Mouse (Mus musculus) forebrain, embryonic 11.5 days (tissue): ENCODE measurements at regions not wholly inside any gene's neighbourhood (a gene's known extent, or its start where the extent isn't known, plus 50 kb on each side); places are given as distances from the start of the nearest gene placed in this dataset.

Experiments
- ATAC-seq: fragments of 200-750 bp; cut with Nextera tagmentation; replicated peaks from 2 replicates; pipeline ENCODE4 v1.8.0; 2017; ENCODE audit warnings: moderate TSS enrichment; ENCODE audit not compliant: low FRiP score
- DNase-seq: peaks from one replicate; pipeline ENCODE4 v3.0.0-alpha.2; 2017; ENCODE audit warnings: low spot score
- H3K27ac ChIP-seq: fragments of 300-500 bp; sonication (generic); 2 replicates; pipeline ENCODE4 v1.5.1; 2014; ENCODE audit warnings: low read depth, low read length
- H3K27me3 ChIP-seq: fragments of 300-500 bp; sonication (generic); 2 replicates; pipeline ENCODE4 v1.6.1; 2014; ENCODE audit warnings: mild to moderate bottlenecking, low read length, mixed read lengths; ENCODE audit not compliant: control insufficient read depth, insufficient read depth
- H3K36me3 ChIP-seq: fragments of 300-500 bp; sonication (generic); 2 replicates; pipeline ENCODE4 v1.6.1; 2014; ENCODE audit warnings: mild to moderate bottlenecking, low read length, moderate library complexity, mixed read lengths; ENCODE audit not compliant: control insufficient read depth, insufficient read depth
- H3K4me1 ChIP-seq: fragments of 300-500 bp; sonication (generic); replicated peaks from 2 replicates; pipeline ENCODE4 v1.6.1; 2014; ENCODE audit warnings: low read length, mixed read lengths; ENCODE audit not compliant: control insufficient read depth, insufficient read depth
- H3K4me2 ChIP-seq: fragments of 300-500 bp; sonication (generic); 2 replicates; pipeline ENCODE4 v1.6.1; 2014; ENCODE audit warnings: low read depth, mild to moderate bottlenecking, low read length, moderate library complexity, mixed read lengths; ENCODE audit not compliant: severe bottlenecking
- H3K4me3 ChIP-seq: fragments of 300-500 bp; sonication (generic); 2 replicates; pipeline ENCODE4 v1.5.1; 2014; ENCODE audit warnings: low read depth, low read length
- H3K9ac ChIP-seq: fragments of 300-500 bp; sonication (generic); 2 replicates; pipeline ENCODE4 v1.6.1; 2014; ENCODE audit warnings: low read length
- H3K9me3 ChIP-seq: fragments of 300-500 bp; sonication (generic); 2 replicates; pipeline ENCODE4 v1.6.1; 2016; ENCODE audit warnings: low read length, mixed read lengths; ENCODE audit not compliant: control insufficient read depth
- WGBS: fragments of 180-500 bp; shearing (Covaris S2); extraction: QIAGEN DNeasy Blood & Tissue Kit; methylation state at CpG from one replicate; pipeline ENCODE4 v1.1.7; 2014; 5-methylcytosine and 5-hydroxymethylcytosine counted together

DNA sequence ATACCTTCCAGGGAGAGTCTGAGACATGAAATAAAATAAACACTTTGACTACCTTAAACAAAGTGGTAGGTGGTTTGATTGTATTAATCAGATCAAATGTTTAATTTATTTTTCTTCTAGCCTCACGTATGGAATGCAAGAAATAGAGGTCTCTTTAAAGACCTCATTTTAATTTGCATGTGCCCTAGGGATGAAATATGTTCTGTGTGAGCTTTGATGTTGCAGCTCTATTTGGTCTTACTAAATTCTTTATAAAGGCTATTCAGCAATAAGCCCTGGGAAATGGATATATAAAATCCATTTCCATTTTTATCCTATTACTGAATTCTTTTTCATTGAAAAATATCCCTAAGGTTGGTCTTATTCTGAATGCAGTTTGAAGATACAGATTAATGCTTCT is 422.7 kb downstream of the Fat4 start:
- no peak for DNase-seq
- H3K4me1 ChIP-seq = no peaks in the 10 kb centered on the region; the same call in 1 of the 2 replicates

DNA sequence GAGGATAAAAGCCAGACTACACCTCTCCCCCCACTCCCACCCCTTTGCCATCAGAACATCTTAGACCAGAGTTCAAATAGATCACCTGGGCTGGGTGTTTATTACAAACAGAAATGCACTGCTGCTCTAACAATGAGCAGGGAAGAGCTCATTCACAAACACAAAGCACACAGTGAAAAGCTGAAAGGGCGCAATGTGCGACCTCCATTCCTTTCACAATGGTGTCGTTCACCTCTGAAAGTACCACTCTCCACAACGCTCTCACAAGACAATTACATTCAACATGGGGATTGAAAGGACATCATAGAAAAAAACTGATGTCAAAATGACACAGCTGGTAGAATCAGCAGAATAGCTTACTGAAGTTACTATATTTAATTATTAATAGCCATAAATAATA is 426.8 kb downstream of the Fat4 start:
- no peak overlapping the region for H3K27ac ChIP-seq
- no peak overlapping the region for H3K4me3 ChIP-seq
- H3K4me1 ChIP-seq = no peaks in the 10 kb centered on the region
- H3K4me2 ChIP-seq = no peak overlapping the region
- ATAC-seq = no peak
- no peak for DNase-seq
- no peaks in the 10 kb centered on the region for H3K9me3 ChIP-seq
- no peaks in the 10 kb centered on the region for H3K27me3 ChIP-seq
- WGBS = 53% methylated on average over 4 of the region's 4 CpGs
- H3K9ac ChIP-seq = no peak overlapping the region
- H3K36me3 ChIP-seq = no peaks in the 10 kb centered on the region

More for the DNA sequence above, 422.7 kb downstream of the Fat4 start:
- Histone ChIP-seq H3K27me3 (no peaks in the 10 kb centered on the region), H3K36me3 (no peaks in the 10 kb centered on the region), H3K9ac (no peak overlapping the region), H3K27ac (no peak overlapping the region), H3K4me3 (no peak overlapping the region), H3K9me3 (no peaks in the 10 kb centered on the region), H3K4me2 (no peak overlapping the region)
- no peak for ATAC-seq
- 85% methylated on average over 1 of the region's 1 CpGs for WGBS

DNA sequence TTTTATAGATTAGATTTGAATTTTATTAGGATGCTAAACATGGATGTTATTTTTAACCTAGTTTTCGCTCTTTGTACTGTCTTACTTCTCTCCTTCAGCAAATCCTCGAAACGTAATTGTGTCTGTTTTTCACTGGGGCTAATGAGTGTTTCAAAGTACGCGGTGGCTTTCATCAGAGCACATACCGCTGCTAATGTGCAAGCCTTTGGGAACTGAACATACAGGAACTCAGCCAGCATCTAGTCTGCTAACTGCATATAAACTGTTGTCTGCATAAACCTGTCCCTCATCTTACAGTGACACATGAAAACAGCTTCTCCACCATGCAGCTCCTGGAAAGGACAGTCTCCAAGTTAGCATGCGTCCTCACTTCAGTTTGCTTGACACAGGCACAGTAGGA is 434.1 kb downstream of the Fat4 start:
- DNase-seq = no peak

DNA sequence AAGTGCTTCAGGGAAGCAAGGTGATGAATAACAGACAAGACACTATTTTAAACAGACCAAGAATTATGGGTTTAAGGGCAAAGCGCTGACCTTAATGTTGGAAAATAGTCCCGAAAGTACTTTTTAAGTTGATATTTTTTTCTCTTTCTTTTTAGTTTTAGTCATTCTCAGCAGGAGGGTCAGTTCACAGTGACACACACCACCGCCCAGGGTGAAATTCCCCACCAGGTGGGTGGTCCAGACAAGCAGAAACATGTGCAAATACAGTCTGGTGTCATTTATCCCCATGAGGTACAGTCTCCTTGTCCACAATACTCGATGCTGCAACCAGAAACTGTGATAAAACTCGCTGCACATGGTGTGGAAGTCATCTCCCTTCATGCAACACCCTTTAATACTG is 435.5 kb downstream of the Fat4 start:
- no peaks in the 10 kb centered on the region for H3K9me3 ChIP-seq
- 72% methylated on average over 5 of the region's 5 CpGs for WGBS
- no peaks in the 10 kb centered on the region for H3K4me1 ChIP-seq
- no peak for ATAC-seq
- H3K4me2 ChIP-seq = no peak overlapping the region
- H3K9ac ChIP-seq = no peak overlapping the region
- H3K27ac ChIP-seq = no peak overlapping the region
- H3K36me3 ChIP-seq = no peaks in the 10 kb centered on the region
- no peak overlapping the region for H3K4me3 ChIP-seq
- no peak for DNase-seq
- H3K27me3 ChIP-seq = no peaks in the 10 kb centered on the region

More for the DNA sequence above, 434.1 kb downstream of the Fat4 start:
- H3K4me1 ChIP-seq = no peaks in the 10 kb centered on the region
- H3K9me3 ChIP-seq = no peaks in the 10 kb centered on the region
- no peak overlapping the region for H3K27ac ChIP-seq
- no peak overlapping the region for H3K4me3 ChIP-seq
- H3K9ac ChIP-seq = no peak overlapping the region
- ATAC-seq = no peak
- no peak overlapping the region for H3K4me2 ChIP-seq
- no peaks in the 10 kb centered on the region for H3K27me3 ChIP-seq
- WGBS = 76% methylated on average over 7 of the region's 7 CpGs
- H3K36me3 ChIP-seq = no peaks in the 10 kb centered on the region

- H3K9me3 ChIP-seq = no peaks in the 10 kb centered on the region; the same call in 1 of the 2 replicates
- H3K9ac ChIP-seq = no peak overlapping the region
- no peak for DNase-seq
- WGBS = 56% methylated on average over 8 of the region's 8 CpGs
- no peak overlapping the region for H3K4me2 ChIP-seq
- H3K27ac ChIP-seq = no peak overlapping the region
- no peak overlapping the region for H3K4me3 ChIP-seq
- H3K36me3 ChIP-seq = no peaks in the 10 kb centered on the region
- ATAC-seq = no peak
- H3K4me1 ChIP-seq = no peaks in the 10 kb centered on the region
- H3K27me3 ChIP-seq = no peaks in the 10 kb centered on the region
These were observed 449.0 kb downstream of the Fat4 start for GRCm38 (mm10) chr3:39335612-39336230.

GRCm38 (mm10) chr3:39341161-39341687 is 454.5 kb downstream of the Fat4 start:
- WGBS = 69% methylated on average over 3 of the region's 3 CpGs
- no peak overlapping the region for H3K27ac ChIP-seq
- no peak overlapping the region for H3K4me2 ChIP-seq
- DNase-seq = no peak
- no peaks in the 10 kb centered on the region for H3K36me3 ChIP-seq
- no peaks in the 10 kb centered on the region for H3K27me3 ChIP-seq
- no peaks in the 10 kb centered on the region for H3K4me1 ChIP-seq
- H3K9ac ChIP-seq = no peak overlapping the region
- H3K4me3 ChIP-seq = no peak overlapping the region
- no peak for ATAC-seq
- H3K9me3 ChIP-seq = no peaks in the 10 kb centered on the region

DNA sequence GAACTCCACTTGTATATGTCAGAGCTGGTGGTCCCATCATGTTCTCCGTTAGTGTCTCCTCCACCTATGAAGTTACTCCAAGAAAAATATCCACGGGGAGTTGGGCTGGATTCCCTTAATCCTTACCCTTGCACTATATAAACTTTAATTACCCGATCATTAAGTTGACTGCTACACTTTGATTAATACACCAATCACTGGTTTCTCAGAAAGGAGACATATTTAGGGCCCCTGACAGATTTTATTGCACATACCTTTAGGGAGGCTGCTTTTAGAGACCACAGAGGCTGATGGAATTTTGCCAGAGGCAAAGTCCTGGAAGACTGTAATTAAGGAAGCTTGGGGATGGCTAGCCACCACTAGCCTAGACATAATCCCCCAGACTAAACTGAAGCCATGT is 457.3 kb downstream of the Fat4 start:
- H3K4me3 ChIP-seq = no peak overlapping the region
- no peak for ATAC-seq
- no peak overlapping the region for H3K4me2 ChIP-seq
- H3K27me3 ChIP-seq = no peaks in the 10 kb centered on the region
- H3K4me1 ChIP-seq = no peaks in the 10 kb centered on the region
- DNase-seq = no peak
- WGBS = 80% methylated on average over 3 of the region's 3 CpGs
- no peaks in the 10 kb centered on the region for H3K36me3 ChIP-seq
- H3K9me3 ChIP-seq = no peaks in the 10 kb centered on the region
- no peak overlapping the region for H3K27ac ChIP-seq
- no peak overlapping the region for H3K9ac ChIP-seq

- Histone ChIP-seq H3K27ac (no peak overlapping the region), H3K4me3 (no peak overlapping the region), H3K9me3 (no peaks in the 10 kb centered on the region), H3K27me3 (no peaks in the 10 kb centered on the region), H3K36me3 (no peaks in the 10 kb centered on the region), H3K4me2 (no peak overlapping the region), H3K4me1 (no peaks in the 10 kb centered on the region), H3K9ac (no peak overlapping the region)
- DNase-seq = no peak
- ATAC-seq = no peak
- 93% methylated on average over 4 of the region's 4 CpGs for WGBS
These were observed 460.8 kb downstream of the Fat4 start for GRCm38 (mm10) chr3:39347578-39347977.

DNA sequence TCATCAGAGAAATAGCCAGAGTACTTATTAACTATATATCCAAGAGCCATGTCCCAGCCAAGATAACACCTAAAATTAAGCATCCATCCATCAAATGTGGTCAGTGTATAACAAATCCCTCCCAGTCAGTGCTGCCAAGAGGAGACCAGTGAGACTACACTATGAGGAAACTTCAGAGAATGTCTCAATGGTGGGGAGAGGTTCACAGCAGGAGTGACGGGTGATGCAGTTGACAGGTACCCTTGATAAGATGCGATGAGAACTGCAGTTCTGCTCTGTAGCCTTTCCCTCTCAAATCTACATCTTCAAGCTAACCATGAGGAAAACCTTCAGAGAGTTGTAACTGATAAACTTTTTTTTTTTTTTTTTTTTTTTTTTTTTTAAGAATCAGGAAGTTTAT is 470.3 kb downstream of the Fat4 start:
- Histone ChIP-seq H3K9me3 (no peaks in the 10 kb centered on the region), H3K27me3 (no peaks in the 10 kb centered on the region), H3K27ac (no peak overlapping the region), H3K36me3 (no peaks in the 10 kb centered on the region), H3K9ac (no peak overlapping the region), H3K4me1 (no peaks in the 10 kb centered on the region), H3K4me2 (no peak overlapping the region), H3K4me3 (no peak overlapping the region)
- no peak for DNase-seq
- WGBS = 81% methylated on average over 2 of the region's 2 CpGs
- no peak for ATAC-seq
